Mouse (Mus musculus) retina, postnatal 7 days (tissue): ENCODE results near the gene Apol11a.
"Not testable (repeated sequence)": the region's sequence is repeated elsewhere in the genome, so short reads cannot be mapped to it uniquely, and the experiment has no call there.

Experiments
- DNase-seq: peaks from one replicate; pipeline ENCODE4 v3.0.0-alpha.2; 2012; ENCODE audit warnings: low read depth, low spot score

The Apol11a gene

DNA sequence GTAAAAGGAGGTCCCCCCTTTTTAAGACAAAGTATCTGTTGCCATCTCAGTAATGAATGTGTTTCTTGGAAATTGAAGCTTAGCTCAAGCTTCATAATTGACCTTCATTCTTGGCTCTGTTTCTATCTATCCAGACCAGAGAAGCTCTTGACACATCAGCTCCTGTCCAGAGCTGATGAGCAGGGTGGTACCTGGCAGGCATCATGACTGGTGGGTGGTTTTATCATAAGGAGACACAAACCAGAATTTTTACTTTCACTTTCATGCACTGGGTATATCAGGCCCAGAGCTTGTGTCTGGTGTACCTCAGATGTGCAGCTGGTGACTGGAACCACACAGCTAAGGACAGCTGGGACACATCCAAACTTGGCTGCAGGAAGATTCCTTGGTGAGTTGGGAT, at the start of gene Apol11a:
Gene Apol11a, plus strand, starts transcription at position 306 of the 400 bp plus-strand sequence.
- DNase-seq: not testable (repeated sequence)

GRCm38 (mm10) chr15:77474699-77475390, 33.2 kb upstream of the Apol11a start:
- not testable (repeated sequence) for DNase-seq

DNA sequence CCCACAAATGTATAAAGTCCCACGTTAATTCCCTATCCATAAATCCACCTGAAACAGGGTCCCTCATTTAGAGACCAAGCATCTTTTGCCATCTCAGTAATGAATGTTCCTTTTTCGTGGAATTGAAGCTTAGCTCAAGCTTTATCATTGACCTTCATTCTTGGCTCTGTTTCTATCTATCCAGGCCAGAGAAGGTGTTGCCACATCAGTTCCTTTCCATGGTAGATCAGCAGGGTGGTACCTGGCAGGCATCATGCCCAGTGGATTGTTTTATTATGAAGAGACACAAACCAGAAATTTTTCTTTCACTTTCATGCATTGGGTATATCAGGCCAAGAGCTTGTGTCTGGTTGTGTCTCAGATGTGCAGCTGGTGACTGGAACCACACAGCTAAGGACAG, 31.4 kb upstream of the Apol11a start, which contains the start of gene Apol10a:
Gene Apol10a, plus strand, starts transcription at position 355 of the 400 bp plus-strand sequence.
- DNase-seq: not testable (repeated sequence)

- no peak for DNase-seq
These were observed 25.8 kb upstream of the Apol11a start for GRCm38 (mm10) chr15:77482140-77482794.

- DNase-seq: not testable (repeated sequence)
These were observed 14.9 kb upstream of the Apol11a start for GRCm38 (mm10) chr15:77493181-77493580.

GRCm38 (mm10) chr15:77494694-77495093, 13.4 kb upstream of the Apol11a start:
- not testable (repeated sequence) for DNase-seq

- DNase-seq: not testable (repeated sequence)
These were observed 12.5 kb downstream of the Apol11a start for GRCm38 (mm10) chr15:77520596-77520995.

GRCm38 (mm10) chr15:77523186-77523843, 15.2 kb downstream of the Apol11a start:
- DNase-seq: peak; percentile 5

DNA sequence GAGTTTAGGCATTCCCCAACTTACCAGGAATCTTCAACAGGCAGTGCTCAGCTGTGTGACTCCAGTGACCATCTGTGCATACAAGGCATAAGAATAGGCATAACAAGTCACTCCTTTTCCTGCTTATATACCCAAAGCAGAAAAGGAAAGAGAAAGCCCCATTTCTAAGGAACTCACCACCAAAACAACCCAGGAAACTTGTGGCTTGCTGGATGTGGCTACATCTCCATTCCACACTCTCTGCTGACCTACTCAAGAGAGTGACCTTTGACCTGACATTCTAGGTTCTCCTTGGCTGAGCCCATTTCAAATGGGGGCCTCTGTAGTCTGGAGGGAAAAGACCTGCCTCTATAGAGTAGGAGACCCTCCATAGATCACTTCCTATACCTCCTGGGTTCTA, 25.1 kb downstream of the Apol11a start, which contains the start of gene Apol7c:
Gene Apol7c, minus strand, starts transcription at position 101 of the 400 bp plus-strand sequence.
- no peak for DNase-seq

DNA sequence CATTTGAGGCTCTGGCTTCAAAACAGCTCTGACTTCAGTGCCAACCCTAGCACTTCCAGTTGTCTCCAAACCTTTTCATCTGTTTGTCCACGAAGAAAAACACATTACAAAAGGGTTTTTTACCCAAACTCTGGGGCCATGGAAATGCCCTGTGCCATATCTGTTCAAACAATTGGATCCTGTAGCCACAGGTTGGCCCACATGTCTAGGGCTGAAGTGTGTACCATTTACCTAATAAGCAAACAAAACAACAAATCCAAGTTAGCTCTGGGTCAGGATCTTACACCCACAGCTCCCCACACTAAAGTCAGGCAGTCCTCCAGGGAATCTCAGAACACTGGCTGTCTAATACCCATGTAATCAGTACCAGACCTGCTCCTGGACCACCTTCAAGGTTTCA, 31.1 kb downstream of the Apol11a start:
- DNase-seq: not testable (repeated sequence)

GRCm38 (mm10) chr15:77561792-77562191, 53.7 kb downstream of the Apol11a start, which contains the start of gene 1700025B11Rik:
Gene 1700025B11Rik (minus strand): TSS chr15:77561892.
- DNase-seq: no peak

- no peak for DNase-seq
These were observed 55.1 kb downstream of the Apol11a start for GRCm38 (mm10) chr15:77563219-77563618.
